Mouse (Mus musculus) embryonic facial prominence, embryonic 15.5 days (tissue): ENCODE measurements around the gene Adap2. TPM values are rescaled to one million over a fixed set of nuclear protein-coding genes. Genes with fewer than 3 reads are reported as not detected.

ENCODE experiments used
- polyA plus RNA-seq: library from polyadenylated mRNA; unstranded; fragments of >200 nt; fragmentation: Nextera tagmentation; extraction: Ambion mirVana; gene quantifications from 2 replicates; pipeline ENCODE4 v1.2.1, GENCODE M21; 2015

Gene Adap2
- polyA plus RNA-seq, 1 experiment from 2014 or later, result 3.0 TPM

Other genes starting within 250 kb of the Adap2 start
- gene Utp6, start 191.7 kb upstream of the Adap2 start, polyA plus RNA-seq, result 45.2 and 52.1 TPM in 2 replicates
- gene Suz12, start 161.0 kb upstream of the Adap2 start, polyA plus RNA-seq, result 18.0 and 18.1 TPM in 2 replicates
- gene Crlf3, start 73.1 kb upstream of the Adap2 start, polyA plus RNA-seq, result 40.7 and 46.0 TPM in 2 replicates
- gene Atad5, start 64.7 kb upstream of the Adap2 start, polyA plus RNA-seq, result 8.5 and 9.3 TPM in 2 replicates
- 24.2 and 26.0 TPM in 2 replicates for gene Tefm, start 11.9 kb upstream of the Adap2 start, polyA plus RNA-seq
- 9.5 and 10.8 TPM in 2 replicates for gene Rnf135, start 29.7 kb downstream of the Adap2 start, polyA plus RNA-seq
- gene Rhot1, start 54.9 kb downstream of the Adap2 start, polyA plus RNA-seq, result 52.0 and 56.5 TPM in 2 replicates
- gene Rhbdl3, start 146.8 kb downstream of the Adap2 start, polyA plus RNA-seq, result 7.3 and 8.3 TPM in 2 replicates
- gene 5730455P16Rik, start 223.9 kb downstream of the Adap2 start, polyA plus RNA-seq, result 20.3 and 20.9 TPM in 2 replicates
- gene Zfp207, start 229.2 kb downstream of the Adap2 start, polyA plus RNA-seq, result 203 and 207 TPM in 2 replicates